Mouse (Mus musculus): Measurements from ENCODE around the gene Fn1. TPM values are rescaled to one million over a fixed set of nuclear protein-coding genes. Genes with fewer than 3 reads are reported as not detected.

Gene Fn1
- polyA plus RNA-seq, 1 experiment from 2014 or later = 184 TPM

GRCm38 (mm10) chr1:71654221-71654620 is 1.2 kb upstream of the Fn1 start:
- Histone ChIP-seq H3K9ac (ENCODE audit: low read depth, low read length) (no peak overlapping the region), H3K27me3 (ENCODE audit: control insufficient read depth, insufficient read depth, low read depth, low read length) (peaks cover 26% of the 10 kb centered on the region), H3K4me3 (ENCODE audit: low read depth, low read length) (peak overlapping the region; percentile 63), H3K27ac (ENCODE audit: low read length) (no peak overlapping the region; the same call in 1 of the 2 replicates), H3K4me2 (ENCODE audit: low read depth, low read length) (peak overlapping the region; percentile 59), H3K36me3 (ENCODE audit: control insufficient read depth, insufficient read depth) (no peaks in the 10 kb centered on the region), H3K4me1 (ENCODE audit: control insufficient read depth, low read depth, low read length) (no peaks in the 10 kb centered on the region), H3K9me3 (replicated peaks; ENCODE audit: control insufficient read depth, low read length) (no peaks in the 10 kb centered on the region)
- 16% methylated on average over 8 of the region's 8 CpGs for WGBS (ENCODE audit: insufficient replicate concordance)
- no peak for ATAC-seq (ENCODE audit: low read depth)

- Histone ChIP-seq H3K36me3 (ENCODE audit: control insufficient read depth, insufficient read depth) (no peaks in the 10 kb centered on the region), H3K27ac (ENCODE audit: low read length) (peak overlapping the region; percentile 59), H3K9me3 (replicated peaks; ENCODE audit: control insufficient read depth, low read length) (no peaks in the 10 kb centered on the region), H3K4me3 (ENCODE audit: low read depth, low read length) (peak overlapping the region; percentile 63), H3K27me3 (ENCODE audit: control insufficient read depth, insufficient read depth, low read depth, low read length) (peaks cover 26% of the 10 kb centered on the region), H3K9ac (ENCODE audit: low read depth, low read length) (peak overlapping the region; percentile 41), H3K4me2 (ENCODE audit: low read depth, low read length) (peak overlapping the region; percentile 59), H3K4me1 (ENCODE audit: control insufficient read depth, low read depth, low read length) (no peaks in the 10 kb centered on the region)
- peak; percentile 20; the same call in 1 of the 2 replicates for ATAC-seq (ENCODE audit: low read depth)
- under 1% methylated on average over 24 of the region's 24 CpGs for WGBS (ENCODE audit: insufficient replicate concordance)
Observed at GRCm38 (mm10) chr1:71653400-71654159, 580 bp upstream of the Fn1 start.

GRCm38 (mm10) chr1:71651828-71652227 is 1.2 kb downstream of the Fn1 start:
- WGBS (ENCODE audit: insufficient replicate concordance) = 12% methylated on average over 1 of the region's 1 CpGs
- Histone ChIP-seq H3K4me1 (ENCODE audit: control insufficient read depth, low read depth, low read length) (no peaks in the 10 kb centered on the region), H3K4me3 (ENCODE audit: low read depth, low read length) (peak overlapping the region; percentile 51), H3K36me3 (ENCODE audit: control insufficient read depth, insufficient read depth) (no peaks in the 10 kb centered on the region), H3K27me3 (ENCODE audit: control insufficient read depth, insufficient read depth, low read depth, low read length) (peaks cover 26% of the 10 kb centered on the region), H3K9me3 (replicated peaks; ENCODE audit: control insufficient read depth, low read length) (no peaks in the 10 kb centered on the region), H3K9ac (ENCODE audit: low read depth, low read length) (no peak overlapping the region), H3K4me2 (ENCODE audit: low read depth, low read length) (peak overlapping the region; percentile 45), H3K27ac (ENCODE audit: low read length) (no peak overlapping the region)
- ATAC-seq (ENCODE audit: low read depth) = no peak

GRCm38 (mm10) chr1:71651315-71651714 is 1.7 kb downstream of the Fn1 start:
- peak overlapping the region; percentile 43 for H3K27ac ChIP-seq (ENCODE audit: low read length)
- WGBS (ENCODE audit: insufficient replicate concordance) = 30% methylated on average over 9 of the region's 9 CpGs
- H3K4me2 ChIP-seq (ENCODE audit: low read depth, low read length) = peak overlapping the region; percentile 45
- peak overlapping the region; percentile 51 for H3K4me3 ChIP-seq (ENCODE audit: low read depth, low read length)
- no peak overlapping the region for H3K9ac ChIP-seq (ENCODE audit: low read depth, low read length)
- ATAC-seq (ENCODE audit: low read depth) = no peak
- no peaks in the 10 kb centered on the region for H3K9me3 ChIP-seq (replicated peaks; ENCODE audit: control insufficient read depth, low read length)
- H3K27me3 ChIP-seq (ENCODE audit: control insufficient read depth, insufficient read depth, low read depth, low read length) = peaks cover 26% of the 10 kb centered on the region
- H3K36me3 ChIP-seq (ENCODE audit: control insufficient read depth, insufficient read depth) = no peaks in the 10 kb centered on the region
- no peaks in the 10 kb centered on the region for H3K4me1 ChIP-seq (ENCODE audit: control insufficient read depth, low read depth, low read length)

- Histone ChIP-seq H3K4me2 (ENCODE audit: low read depth, low read length) (peak overlapping the region; percentile 45), H3K4me3 (ENCODE audit: low read depth, low read length) (peak overlapping the region; percentile 51), H3K27ac (ENCODE audit: low read length) (no peak overlapping the region), H3K9me3 (replicated peaks; ENCODE audit: control insufficient read depth, low read length) (no peaks in the 10 kb centered on the region), H3K36me3 (ENCODE audit: control insufficient read depth, insufficient read depth) (no peaks in the 10 kb centered on the region), H3K27me3 (ENCODE audit: control insufficient read depth, insufficient read depth, low read depth, low read length) (peaks cover 26% of the 10 kb centered on the region), H3K9ac (ENCODE audit: low read depth, low read length) (no peak overlapping the region), H3K4me1 (ENCODE audit: control insufficient read depth, low read depth, low read length) (no peaks in the 10 kb centered on the region)
- WGBS (ENCODE audit: insufficient replicate concordance) = 44% methylated on average over 6 of the region's 6 CpGs
- ATAC-seq (ENCODE audit: low read depth) = peak; percentile 54
Observed at GRCm38 (mm10) chr1:71650741-71651140, 2.3 kb downstream of the Fn1 start.

GRCm38 (mm10) chr1:71648166-71648565 is 4.8 kb downstream of the Fn1 start:
- 70% methylated on average over 7 of the region's 7 CpGs for WGBS (ENCODE audit: insufficient replicate concordance)

GRCm38 (mm10) chr1:71646774-71647173 is 6.2 kb downstream of the Fn1 start:
- H3K27ac ChIP-seq (ENCODE audit: low read length) = no peak overlapping the region
- no peak overlapping the region for H3K4me3 ChIP-seq (ENCODE audit: low read depth, low read length)
- H3K27me3 ChIP-seq (ENCODE audit: control insufficient read depth, insufficient read depth, low read depth, low read length) = peaks cover 5% of the 10 kb centered on the region
- 0 out of 2 replicates have a peak overlapping the region, but pooled peaks have one; percentile 8 for H3K4me2 ChIP-seq (ENCODE audit: low read depth, low read length)
- H3K9me3 ChIP-seq (replicated peaks; ENCODE audit: control insufficient read depth, low read length) = no peaks in the 10 kb centered on the region
- WGBS (ENCODE audit: insufficient replicate concordance) = 53% methylated on average over 5 of the region's 5 CpGs
- ATAC-seq (ENCODE audit: low read depth) = peak; percentile 73
- no peaks in the 10 kb centered on the region for H3K36me3 ChIP-seq (ENCODE audit: control insufficient read depth, insufficient read depth)
- no peaks in the 10 kb centered on the region for H3K4me1 ChIP-seq (ENCODE audit: control insufficient read depth, low read depth, low read length)
- no peak overlapping the region for H3K9ac ChIP-seq (ENCODE audit: low read depth, low read length)

More at GRCm38 (mm10) chr1:71648166-71648565, 4.8 kb downstream of the Fn1 start:
- Histone ChIP-seq H3K36me3 (ENCODE audit: control insufficient read depth, insufficient read depth) (no peaks in the 10 kb centered on the region), H3K4me1 (ENCODE audit: control insufficient read depth, low read depth, low read length) (no peaks in the 10 kb centered on the region), H3K4me2 (ENCODE audit: low read depth, low read length) (peak overlapping the region; percentile 32; the same call in 1 of the 2 replicates), H3K9me3 (replicated peaks; ENCODE audit: control insufficient read depth, low read length) (no peaks in the 10 kb centered on the region), H3K4me3 (ENCODE audit: low read depth, low read length) (no peak overlapping the region), H3K27me3 (ENCODE audit: control insufficient read depth, insufficient read depth, low read depth, low read length) (peaks cover 14% of the 10 kb centered on the region), H3K9ac (ENCODE audit: low read depth, low read length) (no peak overlapping the region), H3K27ac (ENCODE audit: low read length) (no peak overlapping the region)
- ATAC-seq (ENCODE audit: low read depth) = no peak

GRCm38 (mm10) chr1:71645999-71646398 is 7.0 kb downstream of the Fn1 start:
- Histone ChIP-seq H3K36me3 (ENCODE audit: control insufficient read depth, insufficient read depth) (no peaks in the 10 kb centered on the region), H3K27ac (ENCODE audit: low read length) (no peak overlapping the region), H3K4me1 (ENCODE audit: control insufficient read depth, low read depth, low read length) (no peaks in the 10 kb centered on the region), H3K9ac (ENCODE audit: low read depth, low read length) (no peak overlapping the region), H3K4me2 (ENCODE audit: low read depth, low read length) (no peak overlapping the region), H3K4me3 (ENCODE audit: low read depth, low read length) (no peak overlapping the region), H3K27me3 (ENCODE audit: control insufficient read depth, insufficient read depth, low read depth, low read length) (no peaks in the 10 kb centered on the region; the same call in 1 of the 2 replicates), H3K9me3 (replicated peaks; ENCODE audit: control insufficient read depth, low read length) (no peaks in the 10 kb centered on the region)
- no peak for ATAC-seq (ENCODE audit: low read depth)
- WGBS (ENCODE audit: insufficient replicate concordance) = 30% methylated on average over 3 of the region's 3 CpGs

- ATAC-seq (ENCODE audit: low read depth) = no peak
- H3K36me3 ChIP-seq (ENCODE audit: control insufficient read depth, insufficient read depth) = no peaks in the 10 kb centered on the region
- no peak overlapping the region for H3K4me3 ChIP-seq (ENCODE audit: low read depth, low read length)
- H3K9ac ChIP-seq (ENCODE audit: low read depth, low read length) = no peak overlapping the region
- no peaks in the 10 kb centered on the region for H3K4me1 ChIP-seq (ENCODE audit: control insufficient read depth, low read depth, low read length)
- H3K27ac ChIP-seq (ENCODE audit: low read length) = no peak overlapping the region
- H3K27me3 ChIP-seq (ENCODE audit: control insufficient read depth, insufficient read depth, low read depth, low read length) = no peaks in the 10 kb centered on the region
- 76% methylated on average over 13 of the region's 13 CpGs for WGBS (ENCODE audit: insufficient replicate concordance)
- H3K9me3 ChIP-seq (replicated peaks; ENCODE audit: control insufficient read depth, low read length) = no peaks in the 10 kb centered on the region
- no peak overlapping the region for H3K4me2 ChIP-seq (ENCODE audit: low read depth, low read length)
Observed at GRCm38 (mm10) chr1:71645466-71645865, 7.5 kb downstream of the Fn1 start.

Data from liver, embryonic 16.5 days (tissue).